8 mouse cellular contexts compared by ENCODE assay signal in the genomic region with DNA sequence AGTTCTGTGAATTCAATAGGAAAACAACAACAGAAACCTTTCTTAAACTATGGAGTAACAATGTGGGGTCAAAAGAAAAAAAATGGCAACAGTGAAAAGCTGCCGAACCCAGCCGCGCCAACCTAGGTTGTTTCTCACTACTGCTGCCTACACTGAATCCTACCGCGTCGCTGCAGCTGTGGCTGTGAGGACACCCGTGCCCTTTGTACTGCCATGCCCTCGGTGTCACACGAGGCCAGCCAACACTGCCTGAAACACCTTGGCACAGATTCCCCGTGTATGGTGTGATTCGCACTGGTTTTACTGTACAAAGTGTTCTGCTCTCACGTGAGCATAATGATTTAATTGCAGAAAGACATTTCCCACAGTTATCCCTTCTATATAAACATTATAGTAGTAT. TPM values are rescaled to one million over a fixed set of nuclear protein-coding genes. Genes with fewer than 3 reads are reported as not detected.
DNase-seq lines count a peak whose midpoint lies in the region; ATAC-seq and TF ChIP-seq lines count a peak whose summit lies in the region.

No protein-coding gene starts in this region.

- H3K9me3 ChIP-seq in limb, embryonic 10.5 days (replicated peaks) = no peaks in the 10 kb centered on the region
- no peaks in the 10 kb centered on the region for H3K9me3 ChIP-seq in midbrain, embryonic 12.5 days

- peaks cover 49% of the 10 kb centered on the region for H3K36me3 ChIP-seq in limb, embryonic 10.5 days
- H3K36me3 ChIP-seq in midbrain, embryonic 12.5 days = peaks cover 21% of the 10 kb centered on the region
- no peaks in the 10 kb centered on the region for H3K36me3 ChIP-seq in thymus, adult 2 months (ENCODE audit: control insufficient read depth, insufficient read depth, low read length)

- H3K4me3 ChIP-seq in embryonic fibroblast, embryonic 13.5 days (ENCODE audit: insufficient read depth, low read length) = peak overlapping the region; percentile 66
- H3K4me3 ChIP-seq in limb, embryonic 10.5 days = peak overlapping the region; percentile 96
- H3K4me3 ChIP-seq in midbrain, embryonic 12.5 days = peak overlapping the region; percentile 94
- H3K4me3 ChIP-seq in thymus, adult 2 months (ENCODE audit: control insufficient read depth, insufficient read depth, low read length) = no peak overlapping the region

- peak overlapping the region; percentile 75 for H3K4me2 ChIP-seq in midbrain, embryonic 12.5 days (replicated peaks)

- no peak for TF ChIP-seq CTCF in embryonic fibroblast, embryonic 13.5 days (IDR thresholded peaks at IDR 0.05; ENCODE audit: borderline replicate concordance, insufficient read depth, low read length)
- TF ChIP-seq CTCF in thymus, adult 2 months (IDR thresholded peaks at IDR 0.05; ENCODE audit: borderline replicate concordance, control insufficient read depth, extremely low read depth, insufficient read depth, low read length, poor library complexity) = no peak

- H3K4me1 ChIP-seq in embryonic fibroblast, embryonic 13.5 days (ENCODE audit: control insufficient read depth, insufficient read depth, low read length) = peaks cover 2% of the 10 kb centered on the region; the same call in 1 of the 2 replicates
- H3K4me1 ChIP-seq in limb, embryonic 10.5 days = peaks cover 17% of the 10 kb centered on the region
- peaks cover 22% of the 10 kb centered on the region for H3K4me1 ChIP-seq in midbrain, embryonic 12.5 days
- H3K4me1 ChIP-seq in thymus, adult 2 months (replicated peaks; ENCODE audit: control insufficient read depth, insufficient read depth, low read length) = peaks cover 4% of the 10 kb centered on the region

- intact Hi-C loops in heart, postnatal 14 days (cut with DNase I) = no loop called here

- DNase-seq in adrenal gland, adult (ENCODE audit: inconsistent age in 2 of 2, low spot score in 1 of 2) = peak; percentile 41 to 79
- DNase-seq in adrenal gland, postnatal 4 days (ENCODE audit: low spot score in 2 of 2) = no peak
- peak; percentile 64 for DNase-seq in adrenal gland, adult 2 months
- peak; percentile 27 to 51 for DNase-seq in heart, postnatal 14 days
- DNase-seq in limb, embryonic 10.5 days (ENCODE audit: low spot score) = peak; percentile 45
- DNase-seq in thymus, adult 2 months = peak; percentile 27

- no peak overlapping the region for H3K9ac ChIP-seq in midbrain, embryonic 12.5 days (replicated peaks)

- 25% methylated on average over 12 of the region's 12 CpGs for WGBS in limb, embryonic 10.5 days
- WGBS in midbrain, embryonic 12.5 days = 22% methylated on average over 12 of the region's 12 CpGs
- WGBS in thymus, adult 2 months = 19% methylated on average over 12 of the region's 12 CpGs

- no peak overlapping the region for H3K27ac ChIP-seq in embryonic fibroblast, embryonic 13.5 days (ENCODE audit: insufficient read depth, low read length)
- peak overlapping the region; percentile 94; the same call in 1 of the 2 replicates for H3K27ac ChIP-seq in limb, embryonic 10.5 days
- H3K27ac ChIP-seq in midbrain, embryonic 12.5 days (replicated peaks) = 0 out of 2 replicates have a peak overlapping the region, but pooled peaks have one; percentile 86
- no peak overlapping the region for H3K27ac ChIP-seq in thymus, adult 2 months (ENCODE audit: control insufficient read depth, insufficient read depth, low read length)

- no peaks in the 10 kb centered on the region for H3K27me3 ChIP-seq in limb, embryonic 10.5 days (ENCODE audit: low read depth, poor library complexity, severe bottlenecking)
- H3K27me3 ChIP-seq in midbrain, embryonic 12.5 days = no peaks in the 10 kb centered on the region
- H3K27me3 ChIP-seq in thymus, adult 2 months (ENCODE audit: control insufficient read depth, insufficient read depth, low read length) = no peaks in the 10 kb centered on the region

- no peak for TF ChIP-seq POLR2A in embryonic fibroblast, embryonic 13.5 days (IDR thresholded peaks at IDR 0.05; ENCODE audit: low read depth, low read length)
- TF ChIP-seq POLR2A in thymus, adult 2 months (IDR thresholded peaks at IDR 0.05; ENCODE audit: control insufficient read depth, extremely low read depth, insufficient read depth, low read length, poor library complexity) = no peak

- ATAC-seq in midbrain, embryonic 12.5 days (ENCODE audit: low FRiP score, low read depth) = no peak

RNA-seq across cellular contexts. Expression of a gene that starts 0.9 kb away (rescaled TPM):
- 100 to 1,000 TPM; 117 to 122 TPM for total RNA-seq in adrenal gland, postnatal 4 days (2021)
- total RNA-seq in adrenal gland, adult 2 months (2021) = 100 to 1,000 TPM; 152 to 160 TPM
- polyA plus RNA-seq in adrenal gland, adult 2 months (2012; rRNA removed) = 30.1 and 32.5 TPM in 2 replicates
- 46.2 and 50.0 TPM in 2 replicates for polyA plus RNA-seq in embryonic fibroblast, embryonic 13.5 days (2011; ENCODE audit: insufficient read length, low read depth, missing spikeins)
- total RNA-seq in heart, postnatal 14 days (2021) = 100 to 1,000 TPM; 392 to 414 TPM
- polyA plus RNA-seq in limb, embryonic 10.5 days (2016; fragmentation: Nextera tagmentation; extraction: Ambion mirVana) = 61.7 and 62.1 TPM in 2 replicates
- 45.8 and 51.1 TPM in 2 replicates for polyA plus RNA-seq in midbrain, embryonic 12.5 days (2016; fragmentation: Nextera tagmentation; extraction: Ambion mirVana)
- polyA plus RNA-seq in thymus, adult 2 months (2012; rRNA removed) = 23.8 and 24.5 TPM in 2 replicates

RNA-seq across cellular contexts. Expression of a gene that starts 43.2 kb away (rescaled TPM):
- 10 to 100 TPM; 36.8 to 38.8 TPM for total RNA-seq in adrenal gland, postnatal 4 days (2021)
- 10 to 100 TPM; 20.9 to 26.8 TPM for total RNA-seq in adrenal gland, adult 2 months (2021)
- 6.8 and 7.3 TPM in 2 replicates for polyA plus RNA-seq in adrenal gland, adult 2 months (2012; rRNA removed)
- 18.0 and 24.7 TPM in 2 replicates for polyA plus RNA-seq in embryonic fibroblast, embryonic 13.5 days (2011; ENCODE audit: insufficient read length, low read depth, missing spikeins)
- total RNA-seq in heart, postnatal 14 days (2021) = 10 to 100 TPM; 14.7 to 14.8 TPM
- polyA plus RNA-seq in limb, embryonic 10.5 days (2016; fragmentation: Nextera tagmentation; extraction: Ambion mirVana) = 20.4 and 21.3 TPM in 2 replicates
- polyA plus RNA-seq in midbrain, embryonic 12.5 days (2016; fragmentation: Nextera tagmentation; extraction: Ambion mirVana) = 27.7 and 28.0 TPM in 2 replicates
- polyA plus RNA-seq in thymus, adult 2 months (2012; rRNA removed) = 8.5 and 8.9 TPM in 2 replicates

RNA-seq across cellular contexts. Expression of a gene that starts 43.3 kb away (rescaled TPM):
- 1 to 10 TPM; 2.9 to 3.7 TPM for total RNA-seq in adrenal gland, postnatal 4 days (2021)
- total RNA-seq in adrenal gland, adult 2 months (2021) = 1 to 10 TPM; 1.2 to 3.4 TPM
- polyA plus RNA-seq in adrenal gland, adult 2 months (2012; rRNA removed) = 0.26 and 0.38 TPM in 2 replicates
- polyA plus RNA-seq in embryonic fibroblast, embryonic 13.5 days (2011; ENCODE audit: insufficient read length, low read depth, missing spikeins) = 1.4 and 1.5 TPM in 2 replicates
- under 1 TPM; 0.22 to 0.88 TPM for total RNA-seq in heart, postnatal 14 days (2021)
- polyA plus RNA-seq in limb, embryonic 10.5 days (2016; fragmentation: Nextera tagmentation; extraction: Ambion mirVana) = 5.1 and 5.4 TPM in 2 replicates
- 5.3 and 7.0 TPM in 2 replicates for polyA plus RNA-seq in midbrain, embryonic 12.5 days (2016; fragmentation: Nextera tagmentation; extraction: Ambion mirVana)
- polyA plus RNA-seq in thymus, adult 2 months (2012; rRNA removed) = 0.69 and 0.85 TPM in 2 replicates

RNA-seq across cellular contexts. Expression of a gene that starts 56.7 kb away (rescaled TPM):
- total RNA-seq in adrenal gland, postnatal 4 days (2021) = 100 to 1,000 TPM; 134 to 149 TPM
- total RNA-seq in adrenal gland, adult 2 months (2021) = 100 to 1,000 TPM; 213 to 216 TPM
- 33.0 and 58.2 TPM in 2 replicates for polyA plus RNA-seq in adrenal gland, adult 2 months (2012; rRNA removed)
- polyA plus RNA-seq in embryonic fibroblast, embryonic 13.5 days (2011; ENCODE audit: insufficient read length, low read depth, missing spikeins) = 107 and 113 TPM in 2 replicates
- 100 to 1,000 TPM; 216 to 232 TPM for total RNA-seq in heart, postnatal 14 days (2021)
- polyA plus RNA-seq in limb, embryonic 10.5 days (2016; fragmentation: Nextera tagmentation; extraction: Ambion mirVana) = 297 and 307 TPM in 2 replicates
- 344 and 368 TPM in 2 replicates for polyA plus RNA-seq in midbrain, embryonic 12.5 days (2016; fragmentation: Nextera tagmentation; extraction: Ambion mirVana)
- 126 and 168 TPM in 2 replicates for polyA plus RNA-seq in thymus, adult 2 months (2012; rRNA removed)

RNA-seq across cellular contexts. Expression of a gene that starts 56.8 kb away (rescaled TPM):
- total RNA-seq in adrenal gland, postnatal 4 days (2021) = 100 to 1,000 TPM; 252 to 272 TPM
- total RNA-seq in adrenal gland, adult 2 months (2021) = 100 to 1,000 TPM; 249 to 334 TPM
- polyA plus RNA-seq in adrenal gland, adult 2 months (2012; rRNA removed) = 248 and 267 TPM in 2 replicates
- polyA plus RNA-seq in embryonic fibroblast, embryonic 13.5 days (2011; ENCODE audit: insufficient read length, low read depth, missing spikeins) = 109 TPM in 2 replicates
- 100 to 1,000 TPM; 724 to 738 TPM for total RNA-seq in heart, postnatal 14 days (2021)
- 337 and 352 TPM in 2 replicates for polyA plus RNA-seq in limb, embryonic 10.5 days (2016; fragmentation: Nextera tagmentation; extraction: Ambion mirVana)
- 209 and 224 TPM in 2 replicates for polyA plus RNA-seq in midbrain, embryonic 12.5 days (2016; fragmentation: Nextera tagmentation; extraction: Ambion mirVana)
- polyA plus RNA-seq in thymus, adult 2 months (2012; rRNA removed) = 197 and 210 TPM in 2 replicates

Comparison
In these comparisons a context has a peak if more than half of its experiments do, and no peak if none do; other contexts are left out.
1. DNase-seq: peak in adrenal gland, adult (2 of 2), adrenal gland, adult 2 months (single experiment), heart, postnatal 14 days (2 of 2), limb, embryonic 10.5 days (single experiment) and thymus, adult 2 months (single experiment); none in adrenal gland, postnatal 4 days (0 of 2).
2. H3K27ac ChIP-seq: peak in limb, embryonic 10.5 days (single experiment) and midbrain, embryonic 12.5 days (single experiment); none in embryonic fibroblast, embryonic 13.5 days (single experiment) and thymus, adult 2 months (single experiment).